29 mouse cellular contexts compared by ENCODE assay signal in genomic region chr11:82010115-82010514, GRCm38 (mm10). TPM values are rescaled to one million over a fixed set of nuclear protein-coding genes. Genes with fewer than 3 reads are reported as not detected.
"Had no signal": no experiment of that assay in that cellular context is flagged by ENCODE, and none has a peak within 500 bp of the region (broad histone marks: within the 10 kb centered on the region; RNA-seq: fewer than 3 reads in every experiment).

No protein-coding gene starts in this region.

- H3K4me3 ChIP-seq: intestine, embryonic 15.5 days; kidney, embryonic 15.5 days; liver, embryonic 13.5 days; midbrain, embryonic 12.5 days; midbrain, embryonic 15.5 days; neural tube, embryonic 12.5 days; neural tube, embryonic 15.5 days; stomach, embryonic 15.5 days had no signal

- H3K36me3 ChIP-seq: intestine, embryonic 15.5 days; kidney, embryonic 15.5 days; liver, embryonic 13.5 days; midbrain, embryonic 12.5 days; midbrain, embryonic 15.5 days; neural tube, embryonic 12.5 days; neural tube, embryonic 15.5 days; stomach, embryonic 15.5 days had no signal

- DNase-seq: kidney, adult 11 months; kidney, adult 8-10 months; kidney, postnatal 10 days; kidney, postnatal 36 days; layer of hippocampus, postnatal 36 days; liver, embryonic 13.5 days; lung, adult 2 months; lung, postnatal 14 days; lung, postnatal 4 days; right cerebral cortex, postnatal 14 days; spleen, adult 18-20 months; thymus, postnatal 25 days had no signal

- H3K27ac ChIP-seq: intestine, embryonic 15.5 days; kidney, embryonic 15.5 days; liver, embryonic 13.5 days; midbrain, embryonic 12.5 days; midbrain, embryonic 15.5 days; neural tube, embryonic 12.5 days; neural tube, embryonic 15.5 days; stomach, embryonic 15.5 days had no signal

- ATAC-seq: intestine, embryonic 15.5 days; midbrain, embryonic 15.5 days had no signal

RNA-seq across cellular contexts. Expression of gene Ccl2, which starts 25.3 kb away (rescaled TPM):
- total RNA-seq: layer of hippocampus, postnatal 10 days; left cerebral cortex, postnatal 25 days had no signal
- polyA plus RNA-seq: limb, embryonic 11.5 days had no signal

RNA-seq across cellular contexts. Expression of gene Gm17268, which starts 28.2 kb away (rescaled TPM):
- total RNA-seq: layer of hippocampus, adult 8-10 months; layer of hippocampus, postnatal 10 days; layer of hippocampus, postnatal 36 days; left cerebral cortex, postnatal 25 days; liver, adult 2 months; megakaryocyte, adult 5-6 weeks had no signal
- polyA plus RNA-seq: intestine, embryonic 15.5 days; kidney, embryonic 15.5 days; limb, embryonic 11.5 days; limb, embryonic 14.5 days; liver, adult 2 months; liver, embryonic 13.5 days; liver, embryonic 16.5 days; lung, adult 2 months; lung, embryonic 16.5 days; midbrain, embryonic 12.5 days; midbrain, embryonic 15.5 days; neural tube, embryonic 12.5 days; neural tube, embryonic 15.5 days; stomach, embryonic 15.5 days; thymus, postnatal 0 days had no signal

RNA-seq across cellular contexts. Expression of gene Ccl7, which starts 35.4 kb away (rescaled TPM):
- total RNA-seq: layer of hippocampus, adult 8-10 months; layer of hippocampus, postnatal 36 days; left cerebral cortex, postnatal 25 days had no signal
- polyA plus RNA-seq: limb, embryonic 11.5 days; liver, adult 2 months had no signal

RNA-seq across cellular contexts. Expression of gene Asic2, which starts 41.9 kb away (rescaled TPM):
- total RNA-seq: megakaryocyte, adult 5-6 weeks had no signal
- polyA plus RNA-seq: liver, adult 2 months; liver, embryonic 13.5 days; liver, embryonic 16.5 days; thymus, postnatal 0 days had no signal

RNA-seq across cellular contexts. Expression of gene Ccl11, which starts 47.5 kb away (rescaled TPM):
- total RNA-seq: layer of hippocampus, adult 8-10 months; layer of hippocampus, postnatal 36 days; megakaryocyte, adult 5-6 weeks had no signal
- polyA plus RNA-seq: limb, embryonic 11.5 days; midbrain, embryonic 12.5 days; midbrain, embryonic 15.5 days had no signal
